Mouse (Mus musculus) gastrocnemius, postnatal 14 days (tissue): ENCODE measurements around the gene Fgf11. TPM values are rescaled to one million over a fixed set of nuclear protein-coding genes. Genes with fewer than 3 reads are reported as not detected.
A peak's percentile ranks its signal among the peaks of the same experiment; 100 is the strongest.

ENCODE experiments used
- DNase-seq: peaks from one replicate; pipeline ENCODE4 v3.0.0; 2021; ENCODE audit warnings: mixed read lengths
- intact Hi-C: fragments of 180-260 bp; cut with DNase I; formaldehyde crosslinking; loops from one replicate; pipeline ENCODE4 v1.15.1; 2025; ENCODE audit warnings: low total_unique reads
- total RNA-seq, 2 experiments: library from RNA; stranded (reverse); gene quantifications; 2 replicates each; pipeline ENCODE4 v1.2.3; 2021

Fgf11 gene
- total RNA-seq, 2 experiments from 2014 or later = 6.6 to 8.0 TPM

DNA sequence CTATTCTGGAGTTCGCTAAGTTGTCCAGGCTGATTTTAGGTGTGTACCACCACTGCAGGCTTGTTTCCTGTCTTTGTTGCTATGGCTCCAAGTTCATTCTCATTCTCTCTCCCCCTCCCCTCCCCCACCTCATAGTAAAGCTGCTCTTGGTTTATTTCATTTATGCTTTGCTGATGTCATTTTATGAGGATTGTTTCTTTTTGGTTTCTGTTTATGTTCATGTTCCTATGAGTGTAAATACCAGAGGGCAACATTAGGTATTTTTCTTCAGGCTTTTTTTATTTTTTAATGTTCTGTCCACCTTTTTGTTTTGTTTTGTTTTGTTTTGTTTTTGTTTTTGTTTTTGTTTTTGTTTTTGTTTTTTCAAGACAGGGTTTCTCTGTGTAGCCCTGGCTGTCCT lies 39.8 kb downstream of the Fgf11 start, which contains the start of gene Slc35g3:
TSS of gene Slc35g3 (minus strand) at position 101 of the 400 bp plus-strand sequence.
- no peak for DNase-seq
- intact Hi-C loops = loop anchor here (5.0 kb wide), 1 partner anchor 35 kb away; the partner anchor contains the start of gene Chrnb1

DNA sequence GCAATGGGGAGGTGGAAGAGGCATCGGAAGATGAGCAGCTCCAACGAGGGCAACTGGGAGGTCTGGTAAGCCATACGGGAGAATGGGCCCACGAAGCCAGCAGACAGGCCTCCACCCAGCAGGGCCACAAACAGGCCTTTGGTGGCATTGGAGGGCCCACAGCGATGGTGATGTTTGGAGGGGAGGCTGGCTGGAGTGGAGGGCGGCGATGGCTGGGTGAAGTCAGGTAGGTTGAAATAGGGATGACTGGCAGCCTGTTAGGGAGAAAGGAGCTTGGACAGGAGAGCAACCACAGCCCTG lies 40.8 kb downstream of the Fgf11 start:
- intact Hi-C loops = loop anchor here (5.0 kb wide), 1 partner anchor 36 kb away; the partner anchor contains the start of gene Chrnb1
- DNase-seq = no peak

DNA sequence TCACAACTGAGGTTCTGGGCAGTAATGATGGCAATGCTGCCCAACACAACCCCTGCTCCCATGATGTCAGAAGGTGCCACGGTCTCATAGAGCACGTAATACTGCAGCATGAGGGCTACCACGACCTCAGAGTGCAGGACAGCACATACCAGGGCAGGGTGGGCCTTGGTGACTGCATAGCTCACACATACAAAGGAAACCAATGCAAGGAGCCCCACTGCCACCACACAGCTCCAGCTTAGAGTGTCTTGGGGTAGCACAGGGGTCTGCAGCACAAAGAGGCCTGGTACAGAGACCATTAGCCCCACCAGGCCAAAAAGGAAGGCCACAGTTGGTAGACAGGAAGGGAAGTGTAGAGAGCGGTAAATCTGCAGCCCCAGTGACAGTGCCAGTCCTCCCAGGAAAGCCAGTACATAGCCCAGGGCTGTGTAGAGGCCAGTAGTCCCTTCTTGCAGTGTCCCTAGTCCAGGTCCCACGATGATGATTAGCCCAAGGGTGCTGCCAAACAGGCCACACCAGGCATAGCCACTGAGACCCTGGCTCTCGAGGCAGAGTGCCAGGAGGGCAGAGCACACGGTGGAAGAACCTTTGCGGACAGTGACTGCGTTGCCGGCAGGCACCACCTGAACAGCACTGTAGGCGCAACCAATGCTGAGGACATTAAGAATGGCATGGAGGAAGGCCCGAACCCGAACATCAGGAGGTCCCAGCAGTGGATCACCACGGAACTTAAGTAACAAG lies 41.3 kb downstream of the Fgf11 start:
- intact Hi-C loops = loop anchor here (5.0 kb wide), 1 partner anchor 37 kb away; the partner anchor contains the start of gene Chrnb1
- no peak for DNase-seq

DNA sequence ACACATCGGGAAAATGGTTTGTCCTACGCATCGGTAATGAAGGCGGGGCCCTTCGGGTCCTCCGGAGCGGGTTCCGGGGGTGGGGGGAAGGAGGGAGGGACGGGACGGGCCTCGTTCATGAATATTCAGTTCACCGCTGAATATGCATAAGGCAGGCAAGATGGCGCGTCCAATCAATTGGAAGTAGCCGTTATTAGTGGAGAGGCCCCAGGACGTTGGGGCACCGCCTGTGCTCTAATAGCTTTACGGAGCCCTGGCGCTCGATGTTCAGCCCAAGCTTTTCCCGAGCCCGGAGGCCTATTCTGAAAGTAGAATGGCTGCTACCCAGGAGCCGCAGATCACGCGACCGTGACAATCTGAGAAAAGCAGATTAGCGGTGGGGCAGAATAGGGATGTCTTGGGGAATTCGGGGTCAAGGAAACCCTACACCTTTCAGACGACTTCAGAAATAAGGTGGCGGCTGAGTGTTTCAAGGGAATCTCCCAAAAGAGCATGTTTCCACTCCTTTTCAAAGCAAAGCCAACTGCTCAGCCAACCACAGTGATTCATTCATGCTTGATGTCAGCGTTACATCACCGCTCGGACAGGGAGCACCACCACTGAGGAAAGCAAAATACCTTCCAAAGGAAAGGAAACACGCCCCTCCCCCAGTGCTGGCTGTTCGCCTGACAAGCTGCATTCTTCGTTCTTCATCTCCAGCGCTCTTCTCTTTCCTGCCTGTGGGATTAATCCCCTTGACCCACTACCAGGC lies 42.5 kb downstream of the Fgf11 start:
- intact Hi-C loops = no loop called here
- peak; percentile 87 for DNase-seq

DNA sequence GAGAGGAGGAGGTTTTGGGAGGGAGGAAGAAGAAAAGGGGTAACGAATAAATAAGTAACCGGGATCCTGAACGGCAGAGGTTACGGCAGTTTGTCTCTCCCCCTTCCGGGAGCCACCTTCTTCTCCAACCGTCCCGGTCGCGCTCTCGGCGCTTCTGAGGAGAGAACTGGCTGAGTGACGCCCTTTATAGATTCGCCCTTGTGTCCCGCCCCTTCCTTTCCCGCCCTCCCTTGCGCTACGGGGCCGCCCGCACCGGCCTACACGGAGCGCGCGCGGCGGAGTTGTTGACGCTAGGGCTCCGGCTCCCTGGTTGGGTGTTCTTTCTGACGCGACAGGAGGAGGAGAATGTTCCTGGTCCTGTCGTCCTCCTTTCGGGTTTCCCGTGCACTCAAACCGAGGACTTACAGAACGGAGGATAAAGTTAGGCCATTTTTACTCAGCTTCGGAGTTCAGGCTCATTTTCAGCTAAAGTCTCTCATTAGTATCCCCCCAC lies 43.1 kb downstream of the Fgf11 start, which contains the start of gene Polr2a:
TSS of gene Polr2a (minus strand) at position 160 of the 493 bp plus-strand sequence.
- intact Hi-C loops = no loop called here
- DNase-seq = peak; percentile 97

DNA sequence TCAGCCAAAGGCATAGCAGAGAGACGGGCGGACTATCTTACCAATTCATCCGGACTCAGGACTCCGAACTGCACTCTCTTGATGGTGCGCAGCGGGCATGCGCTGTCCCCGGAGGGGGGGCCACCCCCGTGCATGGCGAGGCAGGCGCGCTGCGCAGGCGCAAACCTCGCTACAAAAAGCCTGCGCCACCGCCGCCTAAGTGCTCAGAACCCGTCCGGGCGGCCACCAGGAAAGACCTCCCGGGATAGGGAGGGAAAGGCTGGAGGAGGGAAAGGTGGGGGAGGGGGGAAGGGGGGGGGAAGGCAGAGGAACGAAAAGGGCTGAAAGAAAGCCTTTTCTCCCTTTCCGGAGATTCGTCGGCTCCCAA lies 43.6 kb downstream of the Fgf11 start:
- intact Hi-C loops = no loop called here
- peak; percentile 97 for DNase-seq

DNA sequence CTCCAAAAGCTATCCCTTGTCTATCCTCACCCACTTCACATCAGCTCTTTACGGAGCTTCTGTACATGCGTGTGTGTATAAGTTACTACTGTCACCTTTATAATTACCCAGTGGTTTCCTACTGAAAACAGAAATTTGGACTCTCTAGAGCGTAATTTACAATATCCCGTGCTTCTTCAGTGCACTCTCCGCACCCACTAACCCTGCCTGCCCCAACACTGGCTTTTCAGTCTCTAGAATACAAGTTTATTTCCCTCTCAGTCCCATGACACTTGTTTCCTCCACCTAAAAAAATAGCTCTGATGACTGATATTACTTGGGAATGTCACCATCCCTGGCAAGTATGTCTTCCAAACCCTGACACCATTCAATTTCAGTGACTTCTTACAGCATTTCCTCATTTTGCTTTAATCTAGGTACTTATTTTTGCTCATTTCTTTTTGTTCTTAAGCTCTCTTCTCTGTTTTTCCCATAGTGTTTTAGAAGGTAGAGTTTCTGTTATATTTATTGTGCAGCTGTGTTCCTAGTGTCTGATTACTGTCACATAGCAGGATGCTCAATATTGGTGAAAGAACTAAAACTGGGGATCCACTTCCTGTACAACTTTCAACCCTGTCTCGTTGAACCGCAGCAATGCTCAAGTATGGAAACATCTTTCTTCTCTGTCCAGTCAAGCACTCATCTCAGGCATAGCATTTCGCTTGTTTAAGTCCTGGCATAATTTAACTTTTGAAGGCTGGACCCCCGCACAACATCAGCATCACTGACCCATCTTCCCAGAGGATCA lies 44.2 kb downstream of the Fgf11 start:
- intact Hi-C loops = no loop called here
- DNase-seq = no peak

DNA sequence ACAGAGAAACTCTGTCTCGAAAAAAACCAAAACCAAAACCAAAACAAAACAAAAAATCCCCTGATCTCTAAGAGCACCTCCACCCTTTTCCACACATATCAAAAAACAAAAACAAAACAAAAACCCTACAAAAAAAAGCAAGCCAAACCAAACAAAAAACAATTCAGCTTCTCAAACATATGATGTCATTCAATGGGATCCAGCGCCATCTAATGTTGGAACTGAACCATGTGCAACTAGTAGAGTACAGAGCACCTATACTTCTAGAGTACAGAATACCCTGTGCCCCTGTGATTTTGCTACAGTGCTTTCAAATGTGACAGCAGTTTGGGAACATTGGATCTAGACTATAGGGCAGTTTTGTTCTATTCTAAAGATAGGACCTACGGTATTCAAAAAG lies 47.0 kb downstream of the Fgf11 start:
- no peak for DNase-seq
- intact Hi-C loops = loop anchor here (5.0 kb wide), 1 partner anchor 62 kb away; no protein-coding TSS in a partner anchor

DNA sequence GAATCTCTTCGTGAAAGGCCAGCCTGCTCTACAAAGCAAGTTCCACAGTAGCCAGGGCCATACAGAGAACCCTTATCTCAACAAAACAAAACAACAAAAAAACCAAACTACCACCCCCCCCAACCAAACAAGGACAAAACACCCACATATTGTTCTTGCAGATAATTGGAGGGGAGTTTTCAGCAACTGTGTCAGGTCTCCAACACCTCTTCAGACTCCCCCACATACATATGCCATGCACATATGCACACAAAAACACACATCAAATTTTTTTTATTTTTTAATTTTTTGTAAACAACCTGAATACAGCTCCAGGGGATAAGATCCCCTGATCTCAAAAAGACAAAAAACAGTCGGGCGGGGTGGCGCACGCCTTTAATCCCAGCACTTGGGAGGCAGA lies 47.4 kb downstream of the Fgf11 start:
- intact Hi-C loops = loop anchor here (5.0 kb wide), 1 partner anchor 62 kb away; no protein-coding TSS in a partner anchor
- DNase-seq = no peak

DNA sequence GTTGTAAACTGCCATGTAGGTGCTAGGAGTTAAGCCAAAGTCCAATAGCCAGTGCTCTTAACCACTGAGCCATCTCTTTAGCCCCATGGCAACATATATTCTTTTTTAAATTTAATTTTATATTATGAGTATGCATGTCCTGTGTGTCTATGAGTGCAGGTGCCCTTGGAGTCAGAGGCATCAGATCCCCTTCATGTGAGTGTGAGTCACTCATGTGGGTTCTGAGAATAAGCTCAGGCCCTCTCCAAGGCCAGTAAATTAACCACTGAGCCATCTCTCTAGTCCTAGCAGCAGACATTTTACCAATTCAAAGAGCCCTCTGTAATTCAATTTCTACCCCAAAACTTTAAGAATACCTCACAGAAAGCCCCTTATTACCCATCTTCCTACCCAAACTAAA lies 49.0 kb downstream of the Fgf11 start:
- intact Hi-C loops = loop anchor here (5.0 kb wide), 1 partner anchor 60 kb away; no protein-coding TSS in a partner anchor
- DNase-seq = no peak

DNA sequence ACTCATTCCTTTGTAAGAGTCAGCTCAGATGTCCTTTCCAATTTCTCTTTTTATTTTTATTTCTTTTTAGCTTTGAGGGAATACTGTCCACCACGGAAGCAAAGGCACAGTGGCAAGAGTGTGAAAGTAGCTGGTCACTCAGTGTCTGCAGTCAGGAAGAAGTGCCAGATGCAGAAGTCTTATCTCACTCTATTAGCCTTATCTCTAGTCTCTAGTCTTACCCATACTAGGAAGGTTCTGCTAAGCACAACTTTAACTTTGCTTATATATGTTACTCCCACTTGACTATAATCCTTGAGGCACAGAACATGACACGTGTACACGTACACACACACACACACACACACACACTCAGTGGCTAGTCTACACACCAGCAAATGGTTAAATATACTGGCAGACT lies 50.0 kb downstream of the Fgf11 start:
- intact Hi-C loops = loop anchor here (5.0 kb wide), 1 partner anchor 59 kb away; no protein-coding TSS in a partner anchor
- no peak for DNase-seq

Other genes with a start within 250 kb of the Fgf11 start
- gene Efnb3, start 241.7 kb downstream of the Fgf11 start, total RNA-seq = 1 to 10 TPM in 1 of 2 experiments, under 1 TPM in 1; 0.71 to 1.3 TPM
- gene Wrap53, start 221.6 kb downstream of the Fgf11 start, total RNA-seq = 1 to 10 TPM; 3.5 to 4.0 TPM
- gene Trp53, start 221.5 kb downstream of the Fgf11 start, total RNA-seq = 10 to 100 TPM; 15.2 to 22.7 TPM
- gene Atp1b2, start 195.9 kb downstream of the Fgf11 start, total RNA-seq = 100 to 1,000 TPM; 384 to 403 TPM
- under 1 TPM; 0.38 to 0.47 TPM for gene Shbg, start 184.0 kb downstream of the Fgf11 start, total RNA-seq
- 1 to 10 TPM; 4.9 to 5.0 TPM for gene Sat2, start 179.8 kb downstream of the Fgf11 start, total RNA-seq
- 10 to 100 TPM; 55.3 to 66.5 TPM for gene Fxr2, start 168.9 kb downstream of the Fgf11 start, total RNA-seq
- not detected for gene Sox15, start 146.5 kb downstream of the Fgf11 start, total RNA-seq
- 10 to 100 TPM; 11.8 to 12.1 TPM for gene Mpdu1, start 139.2 kb downstream of the Fgf11 start, total RNA-seq
- 1 to 10 TPM; 4.0 to 4.6 TPM for gene Cd68, start 135.7 kb downstream of the Fgf11 start, total RNA-seq
- gene Eif4a1, start 129.4 kb downstream of the Fgf11 start, total RNA-seq = 100 to 1,000 TPM; 141 to 170 TPM
- 10 to 100 TPM; 22.4 to 23.2 TPM for gene Senp3, start 119.8 kb downstream of the Fgf11 start, total RNA-seq
- gene Tnfsf13, start 116.1 kb downstream of the Fgf11 start, total RNA-seq = 1 to 10 TPM; 1.3 to 1.8 TPM
- 10 to 100 TPM; 14.0 to 14.8 TPM for gene Tnfsf12, start 106.0 kb downstream of the Fgf11 start, total RNA-seq
- gene Tnfsfm13, start 105.8 kb downstream of the Fgf11 start, total RNA-seq = 1 to 10 TPM; 2.2 to 3.0 TPM
- 10 to 100 TPM; 36.4 to 39.1 TPM for gene Polr2a, start 43.2 kb downstream of the Fgf11 start, total RNA-seq
- gene Slc35g3, start 39.9 kb downstream of the Fgf11 start, total RNA-seq = not detected
- 10 to 100 TPM; 18.2 to 21.3 TPM for gene Zbtb4, start 35.9 kb downstream of the Fgf11 start, total RNA-seq
- 10 to 100 TPM; 75.5 to 80.7 TPM for gene Chrnb1, start 5.9 kb downstream of the Fgf11 start, total RNA-seq
- under 1 TPM; 0.16 to 0.27 TPM for gene Tmem102, start 3.8 kb upstream of the Fgf11 start, total RNA-seq
- not detected for gene Gm39566, start 13.4 kb upstream of the Fgf11 start, total RNA-seq
- gene Spem2, start 16.6 kb upstream of the Fgf11 start, total RNA-seq = not detected
- not detected for gene Spem1, start 20.3 kb upstream of the Fgf11 start, total RNA-seq
- 1 to 10 TPM; 6.8 to 7.4 TPM for gene Nlgn2, start 35.9 kb upstream of the Fgf11 start, total RNA-seq
- 100 to 1,000 TPM; 104 to 108 TPM for gene Tmem256, start 36.7 kb upstream of the Fgf11 start, total RNA-seq
- gene Plscr3, start 44.5 kb upstream of the Fgf11 start, total RNA-seq = 10 to 100 TPM; 16.5 to 22.4 TPM
- under 1 TPM in 1 of 2 experiments, not detected in 1; 0.10 TPM for gene Tnk1, start 56.9 kb upstream of the Fgf11 start, total RNA-seq
- gene Tmem95, start 76.2 kb upstream of the Fgf11 start, total RNA-seq = not detected
- 1 to 10 TPM; 2.0 TPM for gene Kctd11, start 79.5 kb upstream of the Fgf11 start, total RNA-seq
- under 1 TPM; 0.33 to 0.55 TPM for gene Acap1, start 93.7 kb upstream of the Fgf11 start, total RNA-seq
- gene 2810408A11Rik, start 99.1 kb upstream of the Fgf11 start, total RNA-seq = under 1 TPM; 0.62 to 0.84 TPM
- 10 to 100 TPM; 27.2 to 29.1 TPM for gene Neurl4, start 99.2 kb upstream of the Fgf11 start, total RNA-seq
- gene Gps2, start 112.0 kb upstream of the Fgf11 start, total RNA-seq = 10 to 100 TPM; 21.8 to 24.2 TPM
- gene Eif5a, start 120.1 kb upstream of the Fgf11 start, total RNA-seq = 100 to 1,000 TPM; 567 to 637 TPM
- 1 to 10 TPM; 2.1 to 4.3 TPM for gene Ybx2, start 133.9 kb upstream of the Fgf11 start, total RNA-seq
- 100 to 1,000 TPM; 158 to 236 TPM for gene Slc2a4, start 146.3 kb upstream of the Fgf11 start, total RNA-seq
- under 1 TPM in 1 of 2 experiments, not detected in 1; 0.72 TPM for gene Cldn7, start 162.9 kb upstream of the Fgf11 start, total RNA-seq
- gene Ctdnep1, start 179.3 kb upstream of the Fgf11 start, total RNA-seq = 100 to 1,000 TPM; 185 to 209 TPM
- 10 to 100 TPM; 43.0 to 52.9 TPM for gene Elp5, start 180.7 kb upstream of the Fgf11 start, total RNA-seq
- gene Gabarap, start 189.3 kb upstream of the Fgf11 start, total RNA-seq = 100 to 1,000 TPM; 170 to 180 TPM
- 10 to 100 TPM; 20.4 to 20.7 TPM for gene Phf23, start 193.9 kb upstream of the Fgf11 start, total RNA-seq
- 1 to 10 TPM; 5.1 to 7.8 TPM for gene Dvl2, start 198.7 kb upstream of the Fgf11 start, total RNA-seq
- 100 to 1,000 TPM; 266 to 408 TPM for gene Acadvl, start 213.6 kb upstream of the Fgf11 start, total RNA-seq
- 1 to 10 TPM; 8.7 to 9.2 TPM for gene Dlg4, start 215.1 kb upstream of the Fgf11 start, total RNA-seq